Mouse (Mus musculus): ENCODE measurements around the gene Qrich2. TPM values are rescaled to one million over a fixed set of nuclear protein-coding genes. Genes with fewer than 3 reads are reported as not detected.

Qrich2 gene
- 0.10 TPM for polyA plus RNA-seq (2015; fragmentation: Illumina TruSeq; extraction: RNeasy Lipid Tissue Mini Kit (QIAGEN cat#74804); ENCODE audit: low read depth, low replicate concordance)

DNA sequence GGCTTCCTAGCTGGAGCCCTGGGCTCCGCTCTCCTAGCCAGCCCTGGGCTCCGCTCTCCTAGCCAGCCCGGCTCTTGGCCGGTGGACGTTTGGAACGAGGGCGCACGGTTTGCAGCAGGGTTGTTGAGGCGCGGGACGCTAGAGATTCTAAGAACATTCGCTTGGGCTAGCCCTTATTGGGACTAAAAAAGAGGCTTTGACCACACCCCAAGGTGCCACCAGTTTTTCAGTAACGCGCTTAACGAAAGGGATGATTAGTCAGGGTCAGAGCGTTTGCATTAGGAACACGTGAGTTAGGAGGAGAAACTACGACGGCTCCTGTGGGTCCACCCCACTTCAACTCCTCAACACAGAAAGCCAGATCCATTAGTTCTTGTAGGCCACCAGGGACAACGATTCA is at the start of gene Qrich2:
Gene Qrich2 (minus strand): TSS at position 101 of the 400 bp plus-strand sequence.

DNA sequence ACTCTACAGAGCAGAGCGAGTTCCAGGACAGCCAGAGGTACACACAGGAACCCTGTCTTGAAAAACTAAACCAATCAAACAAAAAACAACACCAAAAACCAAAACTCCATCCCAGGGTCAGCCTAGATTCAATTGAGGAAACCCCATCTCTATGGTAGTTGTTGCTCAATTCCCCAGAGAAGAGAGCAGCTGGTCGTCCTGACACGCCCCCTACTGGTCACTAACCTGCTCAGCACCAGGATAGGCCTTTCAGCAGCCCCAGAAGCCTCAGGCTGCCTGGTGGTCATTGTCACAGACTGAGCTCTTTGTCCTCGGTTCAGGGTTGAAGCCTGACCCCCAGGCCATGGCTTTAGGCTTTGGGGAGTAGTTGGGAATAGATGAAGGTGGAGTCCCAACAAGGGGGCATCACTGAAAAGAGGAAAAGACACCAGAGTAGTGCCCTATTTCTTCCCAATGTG is 27.8 kb upstream of the Qrich2 start, which contains the start of gene Prpsap1:
Gene Prpsap1 (minus strand): TSS at position 408 of the 458 bp plus-strand sequence.

DNA sequence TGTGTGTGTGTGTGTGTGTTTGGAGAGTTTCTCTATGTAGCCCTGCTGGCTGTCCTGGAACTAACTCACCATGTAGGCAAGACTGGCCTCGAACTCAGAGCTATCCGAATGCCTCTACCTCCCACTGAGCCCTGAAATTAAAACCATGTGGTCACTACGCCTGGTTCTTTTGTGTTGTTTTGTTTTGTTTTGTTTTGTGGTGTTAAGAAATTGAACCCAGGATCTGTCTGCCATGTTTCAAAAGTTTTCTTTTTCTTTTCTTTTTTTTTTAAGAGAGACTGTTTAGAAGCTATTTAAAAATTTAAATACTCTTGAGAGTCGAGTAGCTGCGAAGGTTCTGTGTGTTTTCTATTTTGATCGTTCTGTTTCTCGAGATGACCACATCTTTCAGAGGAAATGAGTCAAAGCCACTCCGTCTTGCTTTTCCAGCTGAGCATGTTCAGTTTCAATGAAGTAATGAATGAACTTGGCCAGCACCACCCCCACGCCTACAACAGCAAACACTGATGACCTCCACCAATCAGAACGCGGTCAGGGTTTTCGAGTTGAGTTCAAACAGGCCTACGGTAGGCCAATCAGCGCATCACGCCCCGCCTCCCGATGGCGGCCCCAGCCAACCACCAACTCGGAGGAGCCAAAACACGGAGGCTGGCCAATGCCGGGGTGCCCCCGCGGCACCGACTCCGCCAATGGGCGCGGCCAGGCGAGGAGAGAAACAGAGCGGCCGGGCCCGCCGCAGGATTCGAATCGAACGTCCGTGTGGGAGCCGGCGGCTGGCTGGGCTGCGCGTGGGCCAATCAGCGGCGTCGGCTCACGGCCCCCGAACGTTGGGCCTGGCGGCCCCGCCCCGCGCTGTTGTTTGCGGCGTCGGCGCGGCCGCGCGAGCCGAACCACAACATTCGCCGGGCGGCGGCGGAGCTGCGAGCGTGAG is 32.4 kb downstream of the Qrich2 start, which contains the start of gene Ubald2:
Gene Ubald2 (plus strand): TSS at position 739 of the 931 bp plus-strand sequence.

DNA sequence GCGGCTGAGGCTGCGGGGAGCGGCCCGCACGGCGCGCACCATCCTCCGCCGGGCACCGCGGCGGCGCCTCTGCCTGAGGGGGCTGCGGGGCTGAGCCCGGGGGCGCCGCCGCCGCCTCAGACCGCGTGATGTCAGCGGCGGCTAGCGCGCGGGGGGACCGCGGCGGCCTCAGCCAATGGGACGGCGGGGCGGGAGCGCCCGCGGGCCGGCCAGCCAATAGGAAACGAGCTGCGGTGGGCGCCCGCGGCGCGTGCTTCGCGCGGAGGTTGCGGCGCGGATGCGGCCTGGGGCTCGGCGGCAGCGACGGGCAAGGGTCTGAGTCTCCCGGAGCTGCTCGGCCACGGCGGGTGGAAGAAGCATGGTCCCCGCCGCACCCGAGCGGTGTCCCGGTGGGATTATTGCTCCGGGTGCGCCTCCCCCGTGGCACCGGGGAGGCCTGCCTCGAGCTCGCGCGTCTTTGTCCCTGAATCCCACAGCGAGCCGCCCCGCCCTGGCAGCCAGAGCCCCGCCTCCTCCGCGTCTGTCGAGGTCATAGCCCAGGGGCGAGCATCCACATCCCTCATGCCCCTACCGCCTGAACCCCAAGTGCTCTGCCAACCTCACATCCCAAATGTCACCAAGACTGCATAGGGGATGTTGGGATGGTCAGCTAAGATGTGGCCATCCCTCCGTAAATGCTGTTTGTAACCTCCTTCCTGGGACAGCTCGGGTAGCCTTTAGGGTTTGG is 53.0 kb downstream of the Qrich2 start, which contains the start of gene Rnf157:
Gene Rnf157 (minus strand): TSS at position 129 of the 727 bp plus-strand sequence.

Other genes with a start within 250 kb of the Qrich2 start
- gene Evpl, start 228.2 kb downstream of the Qrich2 start, polyA plus RNA-seq (2015; fragmentation: Illumina TruSeq; extraction: RNeasy Lipid Tissue Mini Kit (QIAGEN cat#74804); ENCODE audit: low read depth, low replicate concordance): 1.3 TPM
- gene Srp68, start 192.0 kb downstream of the Qrich2 start, polyA plus RNA-seq (2015; fragmentation: Illumina TruSeq; extraction: RNeasy Lipid Tissue Mini Kit (QIAGEN cat#74804); ENCODE audit: low read depth, low replicate concordance): 58.8 TPM
- not detected for gene Galr2, start 185.3 kb downstream of the Qrich2 start, polyA plus RNA-seq (2015; fragmentation: Illumina TruSeq; extraction: RNeasy Lipid Tissue Mini Kit (QIAGEN cat#74804); ENCODE audit: low read depth, low replicate concordance)
- gene Exoc7, start 159.0 kb downstream of the Qrich2 start, polyA plus RNA-seq (2015; fragmentation: Illumina TruSeq; extraction: RNeasy Lipid Tissue Mini Kit (QIAGEN cat#74804); ENCODE audit: low read depth, low replicate concordance): 74.2 TPM
- gene Foxj1, start 130.8 kb downstream of the Qrich2 start, polyA plus RNA-seq (2015; fragmentation: Illumina TruSeq; extraction: RNeasy Lipid Tissue Mini Kit (QIAGEN cat#74804); ENCODE audit: low read depth, low replicate concordance): 12.3 TPM
- 178 TPM for gene Rnf157, start 53.2 kb downstream of the Qrich2 start, polyA plus RNA-seq (2015; fragmentation: Illumina TruSeq; extraction: RNeasy Lipid Tissue Mini Kit (QIAGEN cat#74804); ENCODE audit: low read depth, low replicate concordance)
- gene Ubald2, start 32.1 kb downstream of the Qrich2 start, polyA plus RNA-seq (2015; fragmentation: Illumina TruSeq; extraction: RNeasy Lipid Tissue Mini Kit (QIAGEN cat#74804); ENCODE audit: low read depth, low replicate concordance): 50.3 TPM
- 58.7 TPM for gene Prpsap1, start 28.0 kb upstream of the Qrich2 start, polyA plus RNA-seq (2015; fragmentation: Illumina TruSeq; extraction: RNeasy Lipid Tissue Mini Kit (QIAGEN cat#74804); ENCODE audit: low read depth, low replicate concordance)
- 4.9 TPM for gene Sphk1, start 64.7 kb upstream of the Qrich2 start, polyA plus RNA-seq (2015; fragmentation: Illumina TruSeq; extraction: RNeasy Lipid Tissue Mini Kit (QIAGEN cat#74804); ENCODE audit: low read depth, low replicate concordance)
- 71.5 TPM for gene Ube2o, start 115.2 kb upstream of the Qrich2 start, polyA plus RNA-seq (2015; fragmentation: Illumina TruSeq; extraction: RNeasy Lipid Tissue Mini Kit (QIAGEN cat#74804); ENCODE audit: low read depth, low replicate concordance)
- not detected for gene Aanat, start 120.2 kb upstream of the Qrich2 start, polyA plus RNA-seq (2015; fragmentation: Illumina TruSeq; extraction: RNeasy Lipid Tissue Mini Kit (QIAGEN cat#74804); ENCODE audit: low read depth, low replicate concordance)
- 1.3 TPM for gene Rhbdf2, start 160.8 kb upstream of the Qrich2 start, polyA plus RNA-seq (2015; fragmentation: Illumina TruSeq; extraction: RNeasy Lipid Tissue Mini Kit (QIAGEN cat#74804); ENCODE audit: low read depth, low replicate concordance)
- 8.3 TPM for gene Prcd, start 187.3 kb upstream of the Qrich2 start, polyA plus RNA-seq (2015; fragmentation: Illumina TruSeq; extraction: RNeasy Lipid Tissue Mini Kit (QIAGEN cat#74804); ENCODE audit: low read depth, low replicate concordance)
- 52.6 TPM for gene Cygb, start 188.1 kb upstream of the Qrich2 start, polyA plus RNA-seq (2015; fragmentation: Illumina TruSeq; extraction: RNeasy Lipid Tissue Mini Kit (QIAGEN cat#74804); ENCODE audit: low read depth, low replicate concordance)

All from brain, adult 10 weeks (tissue).